Comparison of ENCODE assay signal across 13 mouse cellular contexts in genomic region chr6:146755136-146755535, GRCm38 (mm10).
"Had no signal": no experiment of that assay in that cellular context is flagged by ENCODE, and none has a peak within 500 bp of the region (broad histone marks: within the 10 kb centered on the region; RNA-seq: fewer than 3 reads in every experiment).

No protein-coding gene starts in this region.

- H3K27ac ChIP-seq: midbrain, embryonic 12.5 days; neural tube, embryonic 13.5 days had no signal

- H3K27me3 ChIP-seq: limb, embryonic 15.5 days; midbrain, embryonic 12.5 days; neural tube, embryonic 13.5 days had no signal

- H3K9me3 ChIP-seq: limb, embryonic 15.5 days; midbrain, embryonic 12.5 days; neural tube, embryonic 13.5 days had no signal

- H3K4me3 ChIP-seq: limb, embryonic 15.5 days; midbrain, embryonic 12.5 days; neural tube, embryonic 13.5 days had no signal

- DNase-seq: kidney, adult 8-10 months; kidney, postnatal 25 days; lung, adult 18-20 months; retina, postnatal 1 day; right cerebral cortex, postnatal 4 days; spleen, adult 18-20 months; thymus, adult 18-20 months; thymus, postnatal 36 days had no signal

- H3K9ac ChIP-seq: limb, embryonic 15.5 days; midbrain, embryonic 12.5 days; neural tube, embryonic 13.5 days had no signal

- ATAC-seq: intestine, postnatal 0 days; midbrain, embryonic 16.5 days had no signal

- H3K4me2 ChIP-seq: limb, embryonic 15.5 days; midbrain, embryonic 12.5 days; neural tube, embryonic 13.5 days had no signal
